Mouse (Mus musculus): ENCODE data around the gene Tgfbr3.
A peak's percentile ranks its signal among the peaks of the same experiment; 100 is the strongest.

Gene Tgfbr3

GRCm38 (mm10) chr5:107202801-107203559, 86.4 kb downstream of the Tgfbr3 start:
- no peak for DNase-seq

- DNase-seq = no peak
Observed at GRCm38 (mm10) chr5:107201509-107202182, 87.8 kb downstream of the Tgfbr3 start.

- no peak for DNase-seq
Observed at GRCm38 (mm10) chr5:107200853-107201341, 88.5 kb downstream of the Tgfbr3 start.

- no peak for DNase-seq
Observed at GRCm38 (mm10) chr5:107200221-107200635, 89.2 kb downstream of the Tgfbr3 start.

GRCm38 (mm10) chr5:107195751-107196395, 93.6 kb downstream of the Tgfbr3 start:
- DNase-seq = no peak

- no peak for DNase-seq
Observed at GRCm38 (mm10) chr5:107193160-107193559, 96.3 kb downstream of the Tgfbr3 start.

GRCm38 (mm10) chr5:107192372-107192771, 97.1 kb downstream of the Tgfbr3 start:
- no peak for DNase-seq

GRCm38 (mm10) chr5:107188551-107188950, 100.9 kb downstream of the Tgfbr3 start:
- no peak for DNase-seq

- no peak for DNase-seq
Observed at GRCm38 (mm10) chr5:107186206-107186605, 103.2 kb downstream of the Tgfbr3 start.

- DNase-seq = no peak
Observed at GRCm38 (mm10) chr5:107184158-107184883, 105.1 kb downstream of the Tgfbr3 start.

- DNase-seq = no peak
Observed at GRCm38 (mm10) chr5:107183537-107183936, 105.9 kb downstream of the Tgfbr3 start.

GRCm38 (mm10) chr5:107182721-107183120, 106.7 kb downstream of the Tgfbr3 start:
- DNase-seq = no peak

GRCm38 (mm10) chr5:107181820-107182219, 107.6 kb downstream of the Tgfbr3 start:
- no peak for DNase-seq

- no peak for DNase-seq
Observed at GRCm38 (mm10) chr5:107179194-107179593, 110.2 kb downstream of the Tgfbr3 start.

GRCm38 (mm10) chr5:107177791-107178190, 111.6 kb downstream of the Tgfbr3 start:
- DNase-seq = no peak

- DNase-seq = no peak
Observed at GRCm38 (mm10) chr5:107177248-107177647, 112.2 kb downstream of the Tgfbr3 start.

GRCm38 (mm10) chr5:107176796-107177195, 112.6 kb downstream of the Tgfbr3 start:
- DNase-seq = no peak

- DNase-seq = no peak
Observed at GRCm38 (mm10) chr5:107176196-107176595, 113.2 kb downstream of the Tgfbr3 start.

- no peak for DNase-seq
Observed at GRCm38 (mm10) chr5:107174188-107174587, 115.2 kb downstream of the Tgfbr3 start.

GRCm38 (mm10) chr5:107173483-107173882, 115.9 kb downstream of the Tgfbr3 start:
- no peak for DNase-seq

GRCm38 (mm10) chr5:107171861-107172260, 117.6 kb downstream of the Tgfbr3 start:
- no peak for DNase-seq

- DNase-seq = no peak
Observed at GRCm38 (mm10) chr5:107169796-107170195, 119.6 kb downstream of the Tgfbr3 start.

GRCm38 (mm10) chr5:107167872-107168300, 121.5 kb downstream of the Tgfbr3 start:
- DNase-seq = peak; percentile 80

All from cerebellum, adult 9-10 months (tissue).